Mouse (Mus musculus): ENCODE measurements around the gene Cept1.

- TF ChIP-seq CTCF (IDR thresholded peaks at IDR 0.05; ENCODE audit: borderline replicate concordance, extremely low read depth, insufficient read depth, insufficient read length): no peak
- no peak for TF ChIP-seq POLR2A (IDR thresholded peaks at IDR 0.05; ENCODE audit: borderline replicate concordance, extremely low read depth, insufficient read depth, insufficient read length, poor library complexity, severe bottlenecking)
Measured at GRCm38 (mm10) chr3:106494417-106494950, 53.1 kb downstream of the Cept1 start.

Data from brain, embryonic 14.5 days (tissue).